Mouse (Mus musculus) heart, embryonic 13.5 days (tissue): Measurements from ENCODE around the gene Letm1. TPM values are rescaled to one million over a fixed set of nuclear protein-coding genes. Genes with fewer than 3 reads are reported as not detected.

Source experiments
- ATAC-seq: fragments of 200-750 bp; cut with Nextera tagmentation; 2 replicates; pipeline ENCODE4 v1.8.0; 2017; ENCODE audit warnings: moderate TSS enrichment; ENCODE audit not compliant: insufficient number of reproducible peaks, low FRiP score, low TSS enrichment; ENCODE audit errors: extremely low read depth
- H3K27ac ChIP-seq: fragments of 300-500 bp; sonication (generic); replicated peaks from 2 replicates; pipeline ENCODE4 v1.5.1; 2015; ENCODE audit warnings: moderate library complexity, mild to moderate bottlenecking, inconsistent platforms
- H3K27me3 ChIP-seq: fragments of 300-500 bp; sonication (generic); replicated peaks from 2 replicates; pipeline ENCODE4 v1.6.1; 2015; ENCODE audit warnings: mild to moderate bottlenecking, inconsistent platforms
- H3K36me3 ChIP-seq: fragments of 300-500 bp; sonication (generic); 2 replicates; pipeline ENCODE4 v1.6.1; 2015; ENCODE audit warnings: mild to moderate bottlenecking, inconsistent platforms
- H3K4me1 ChIP-seq: fragments of 300-500 bp; sonication (generic); 2 replicates; pipeline ENCODE4 v1.6.1; 2015; ENCODE audit warnings: inconsistent platforms
- H3K4me2 ChIP-seq: fragments of 300-500 bp; sonication (generic); 2 replicates; pipeline ENCODE4 v1.6.1; 2015; ENCODE audit warnings: inconsistent platforms, mild to moderate bottlenecking, moderate library complexity
- H3K4me3 ChIP-seq: fragments of 300-500 bp; sonication (generic); 2 replicates; pipeline ENCODE4 v1.5.1; 2015; ENCODE audit warnings: moderate library complexity, mild to moderate bottlenecking, inconsistent platforms
- H3K9ac ChIP-seq: fragments of 300-500 bp; sonication (generic); 2 replicates; pipeline ENCODE4 v1.6.1; 2015; ENCODE audit warnings: inconsistent platforms, mild to moderate bottlenecking, moderate library complexity
- H3K9me3 ChIP-seq: fragments of 300-500 bp; sonication (generic); 2 replicates; pipeline ENCODE4 v1.6.1; 2016; ENCODE audit warnings: inconsistent platforms
- WGBS: fragments of 180-500 bp; shearing (Covaris S2); methylation state at CpG from one replicate; pipeline ENCODE4 v1.1.7; 2015; ENCODE audit warnings: mixed read lengths; 5-methylcytosine and 5-hydroxymethylcytosine counted together
- polyA plus RNA-seq: library from polyadenylated mRNA; unstranded; fragments of >200 nt; fragmentation: Nextera tagmentation; extraction: Ambion mirVana; gene quantifications from 2 replicates; pipeline ENCODE4 v1.2.1, GENCODE M21; 2015

Gene Letm1
- polyA plus RNA-seq, 1 experiment from 2014 or later, result 43.5 TPM

DNA sequence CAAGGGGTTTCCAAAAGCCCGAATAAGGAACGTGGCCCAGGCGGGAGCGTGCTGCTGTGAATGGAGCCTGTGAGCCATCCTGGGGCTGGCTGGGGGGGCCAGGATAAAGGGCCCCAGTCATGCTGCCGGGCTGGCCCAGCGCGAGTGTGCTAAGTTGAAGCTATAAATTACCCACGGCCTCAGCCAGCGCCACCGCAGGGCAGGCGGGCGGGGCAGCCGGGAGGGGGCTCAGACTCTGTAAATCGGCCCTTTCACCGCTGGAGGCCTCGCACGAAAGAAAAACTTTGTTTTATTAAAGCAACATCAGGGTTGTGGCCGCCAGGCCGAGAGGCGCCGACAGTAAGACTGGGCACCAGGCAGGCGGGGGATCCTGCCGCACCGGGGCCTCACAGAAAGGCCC, 90.2 kb downstream of the Letm1 start:
- peaks cover 56% of the 10 kb centered on the region for H3K4me1 ChIP-seq
- H3K27ac ChIP-seq, result peak overlapping the region; percentile 63

DNA sequence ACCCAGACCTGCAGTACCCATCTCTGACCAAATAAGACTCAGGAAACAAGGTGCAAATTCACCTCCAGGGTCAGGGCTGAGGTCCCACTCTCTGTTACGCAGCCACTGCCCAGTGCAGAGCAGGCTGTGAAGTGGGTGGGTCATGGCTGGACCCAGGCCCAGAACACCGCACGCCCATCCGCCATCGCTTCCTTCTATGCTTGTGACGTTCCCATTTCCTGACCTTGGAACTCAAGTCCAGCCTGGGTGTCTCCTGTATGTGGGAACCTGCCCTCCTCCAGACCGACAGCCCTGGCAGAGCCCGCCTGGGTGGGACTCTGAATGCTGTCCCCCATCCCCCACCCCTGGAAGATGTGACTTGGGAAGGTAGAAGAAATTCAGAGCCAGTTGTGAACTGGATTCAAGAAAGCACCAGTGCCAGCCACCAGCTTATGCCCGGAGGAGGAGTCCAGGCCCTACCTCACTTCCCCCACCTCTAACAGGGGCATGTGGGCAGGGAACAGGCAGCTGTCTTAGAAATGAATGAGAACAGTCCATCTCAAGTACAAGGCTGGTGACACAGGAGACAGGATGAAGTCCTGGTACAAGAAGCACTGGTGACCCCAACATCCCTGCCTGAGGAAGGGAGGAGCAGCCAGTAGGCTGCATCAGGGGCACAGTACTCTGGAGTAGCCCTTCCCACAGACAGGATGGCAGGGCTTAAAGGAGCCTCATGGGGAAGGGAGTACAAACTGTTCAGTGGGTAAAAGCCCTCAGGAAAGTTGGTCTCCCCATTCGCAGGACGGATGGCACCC, 92.6 kb downstream of the Letm1 start:
- Histone ChIP-seq H3K9me3 (no peaks in the 10 kb centered on the region), H3K36me3 (no peaks in the 10 kb centered on the region), H3K27ac (peak overlapping the region; percentile 58), H3K27me3 (peaks cover 20% of the 10 kb centered on the region), H3K4me2 (no peak overlapping the region), H3K4me1 (peaks cover 50% of the 10 kb centered on the region), H3K4me3 (no peak overlapping the region), H3K9ac (peak overlapping the region; percentile 8; the same call in 1 of the 2 replicates)
- ATAC-seq, result no peak
- WGBS, result 76% methylated on average over 11 of the region's 11 CpGs

More for the DNA sequence above, 90.2 kb downstream of the Letm1 start:
- 7% methylated on average over 24 of the region's 24 CpGs for WGBS
- no peaks in the 10 kb centered on the region for H3K9me3 ChIP-seq
- H3K4me3 ChIP-seq, result peak overlapping the region; percentile 21
- peaks cover 39% of the 10 kb centered on the region for H3K27me3 ChIP-seq
- H3K36me3 ChIP-seq, result no peaks in the 10 kb centered on the region
- peak overlapping the region; percentile 61 for H3K4me2 ChIP-seq
- peak overlapping the region; percentile 71 for H3K9ac ChIP-seq
- no peak for ATAC-seq

Other genes with a start within 250 kb of the Letm1 start
- 46.9 and 50.2 TPM in 2 replicates for gene Fam53a, start 153.2 kb downstream of the Letm1 start, polyA plus RNA-seq
- gene Gm9903, start 152.9 kb downstream of the Letm1 start, polyA plus RNA-seq, result 0.83 and 1.2 TPM in 2 replicates
- gene Slbp, start 130.2 kb downstream of the Letm1 start, polyA plus RNA-seq, result 114 and 121 TPM in 2 replicates
- 122 and 125 TPM in 2 replicates for gene Tacc3, start 124.7 kb downstream of the Letm1 start, polyA plus RNA-seq
- 32.0 and 33.0 TPM in 2 replicates for gene Tmem129, start 124.4 kb downstream of the Letm1 start, polyA plus RNA-seq
- gene Fgfr3, start 61.1 kb downstream of the Letm1 start, polyA plus RNA-seq, result 4.1 and 4.3 TPM in 2 replicates
- 26.5 and 30.3 TPM in 2 replicates for gene Nsd2, start 37.9 kb upstream of the Letm1 start, polyA plus RNA-seq
- gene Nelfa, start 153.6 kb upstream of the Letm1 start, polyA plus RNA-seq, result 33.3 and 33.5 TPM in 2 replicates
- gene Gm1673, start 200.6 kb upstream of the Letm1 start, polyA plus RNA-seq, result 81.5 and 82.8 TPM in 2 replicates
- gene Nat8l, start 213.2 kb upstream of the Letm1 start, polyA plus RNA-seq, result 0.35 and 0.70 TPM in 2 replicates